Comparison of ENCODE assay signal across 8 mouse cellular contexts in the genomic region with DNA sequence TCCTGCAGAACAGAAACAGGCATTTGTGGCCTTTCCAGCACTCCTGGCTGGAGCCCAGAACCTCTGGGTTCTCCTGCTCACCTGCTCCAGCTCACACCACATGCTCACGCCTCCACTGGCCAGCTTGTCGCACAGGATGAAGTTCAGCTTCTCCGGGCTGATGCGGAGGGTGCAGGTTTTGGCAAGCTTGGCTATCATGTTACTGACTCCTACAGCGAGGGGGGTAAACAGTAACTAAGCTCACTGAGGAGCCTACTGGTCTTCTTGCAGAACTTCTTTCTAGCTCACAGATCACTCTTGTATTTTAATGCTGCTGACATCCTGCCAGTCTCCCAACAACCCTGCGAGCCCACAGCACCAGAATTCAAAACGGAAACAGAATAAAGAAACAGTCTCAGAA. TPM values are rescaled to one million over a fixed set of nuclear protein-coding genes. Genes with fewer than 3 reads are reported as not detected.
A peak's percentile ranks its signal among the peaks of the same experiment; 100 is the strongest.
DNase-seq lines count a peak whose midpoint lies in the region; ATAC-seq and TF ChIP-seq lines count a peak whose summit lies in the region.

No protein-coding gene starts in this region.

- H3K27me3 ChIP-seq in hindbrain, postnatal 0 days (ENCODE audit: insufficient read depth, low read length) = no peaks in the 10 kb centered on the region
- H3K27me3 ChIP-seq in myocyte (ENCODE audit: control insufficient read depth, insufficient read depth, insufficient read length) = no peaks in the 10 kb centered on the region

- WGBS in hindbrain, postnatal 0 days = under 1% methylated on average over 7 of the region's 7 CpGs

- ATAC-seq in hindbrain, postnatal 0 days = peak; percentile 75

- peak overlapping the region; percentile 69 for H3K9ac ChIP-seq in hindbrain, postnatal 0 days (replicated peaks; ENCODE audit: low read length)

- peaks cover 4% of the 10 kb centered on the region; the same call in 1 of the 2 replicates for H3K36me3 ChIP-seq in hindbrain, postnatal 0 days (ENCODE audit: insufficient read depth, low read length)
- peaks cover 7% of the 10 kb centered on the region for H3K36me3 ChIP-seq in myocyte (ENCODE audit: control insufficient read depth, insufficient read depth)

- peak overlapping the region; percentile 57 for H3K4me3 ChIP-seq in hindbrain, postnatal 0 days (ENCODE audit: low read length)
- peak overlapping the region; percentile 85 for H3K4me3 ChIP-seq in myocyte

- no peak for TF ChIP-seq POLR2A in myocyte (IDR thresholded peaks at IDR 0.05; ENCODE audit: insufficient read length, low read depth)

- no peaks in the 10 kb centered on the region for H3K79me2 ChIP-seq in myocyte (ENCODE audit: control insufficient read depth, insufficient read depth)

- H3K4me1 ChIP-seq in hindbrain, postnatal 0 days (ENCODE audit: insufficient read depth, low read length) = 0 out of 2 replicates have a peak, but pooled peaks cover 4% of the 10 kb centered on the region

- peak overlapping the region; percentile 75 for H3K27ac ChIP-seq in hindbrain, postnatal 0 days

- H3K9me3 ChIP-seq in hindbrain, postnatal 0 days (ENCODE audit: low read length) = no peaks in the 10 kb centered on the region

- H3K4me2 ChIP-seq in hindbrain, postnatal 0 days (ENCODE audit: low read depth, low read length) = peak overlapping the region; percentile 73
- H3K4me2 ChIP-seq in myocyte (ENCODE audit: low read depth) = peak overlapping the region; percentile 98

- peak; percentile 30 for DNase-seq in ovary, postnatal 36 days (ENCODE audit: low spot score)
- DNase-seq in ovary, adult 18-20 months (ENCODE audit: low spot score) = no peak
- DNase-seq in adrenal gland, postnatal 36 days = peak; percentile 32 to 34
- DNase-seq in fat pad, adult 2 months (ENCODE audit: extremely low read depth, low read depth, low spot score) = peak; percentile 19
- peak; percentile 57 for DNase-seq in hindbrain, postnatal 0 days (ENCODE audit: low spot score)
- DNase-seq in liver = peak; percentile 63
- no peak for DNase-seq in layer of hippocampus, adult 11-12 months (ENCODE audit: low spot score)

- H3ac ChIP-seq in myocyte (ENCODE audit: control insufficient read depth, insufficient read length) = peak overlapping the region; percentile 58

- TF ChIP-seq CTCF in hindbrain, postnatal 0 days (IDR thresholded peaks at IDR 0.05; ENCODE audit: low read depth) = 0 out of 2 replicates have a peak, but pooled peaks have one; percentile 14

TF ChIP-seq in myocyte, 11 proteins besides CTCF, POLR2A, EP300 and RAD21:
- TF ChIP-seq POLR2AphosphoS2 (IDR thresholded peaks at IDR 0.05; ENCODE audit: insufficient read length, low read depth) = no peak

RNA-seq across cellular contexts. Expression of a gene that starts 0.6 kb away (rescaled TPM):
- 10 to 100 TPM in 1 of 2 experiments, 1 to 10 TPM in 1; 8.9 to 10.1 TPM for total RNA-seq in adrenal gland, postnatal 36 days (2021)
- total RNA-seq in hindbrain, postnatal 0 days (2014; rRNA removed) = 17.3 and 20.0 TPM in 2 replicates
- polyA plus RNA-seq in hindbrain, postnatal 0 days (2015; fragmentation: Nextera tagmentation; extraction: Ambion mirVana) = 9.5 and 10.1 TPM in 2 replicates
- 4.1 TPM for polyA plus RNA-seq in myocyte (2012; fragmentation: generic; extraction: Trizol)

RNA-seq across cellular contexts. Expression of a gene that starts 37.4 kb away (rescaled TPM):
- not detected for total RNA-seq in adrenal gland, postnatal 36 days (2021)
- total RNA-seq in hindbrain, postnatal 0 days (2014; rRNA removed) = 0.37 and 0.40 TPM in 2 replicates
- polyA plus RNA-seq in hindbrain, postnatal 0 days (2015; fragmentation: Nextera tagmentation; extraction: Ambion mirVana) = 0.19 and 0.33 TPM in 2 replicates
- not detected for polyA plus RNA-seq in myocyte (2012; fragmentation: generic; extraction: Trizol)

RNA-seq across cellular contexts. Expression of a gene that starts 38.0 kb away (rescaled TPM):
- total RNA-seq in adrenal gland, postnatal 36 days (2021) = under 1 TPM in 1 of 2 experiments, not detected in 1; 0.30 TPM
- 2.2 and 5.3 TPM in 2 replicates for total RNA-seq in hindbrain, postnatal 0 days (2014; rRNA removed)
- polyA plus RNA-seq in hindbrain, postnatal 0 days (2015; fragmentation: Nextera tagmentation; extraction: Ambion mirVana) = 2.2 and 3.7 TPM in 2 replicates
- polyA plus RNA-seq in myocyte (2012; fragmentation: generic; extraction: Trizol) = 0.02 TPM

RNA-seq across cellular contexts. Expression of a gene that starts 38.4 kb away (rescaled TPM):
- total RNA-seq in adrenal gland, postnatal 36 days (2021) = not detected
- not detected in 2 replicates for total RNA-seq in hindbrain, postnatal 0 days (2014; rRNA removed)
- 0.15 and 0.29 TPM in 2 replicates for polyA plus RNA-seq in hindbrain, postnatal 0 days (2015; fragmentation: Nextera tagmentation; extraction: Ambion mirVana)
- polyA plus RNA-seq in myocyte (2012; fragmentation: generic; extraction: Trizol) = not detected

Comparison
In these comparisons a context has a peak if more than half of its experiments do, and no peak if none do; other contexts are left out.
1. DNase-seq: peak in ovary, postnatal 36 days (single experiment), adrenal gland, postnatal 36 days (2 of 2), fat pad, adult 2 months (single experiment), hindbrain, postnatal 0 days (single experiment) and liver (single experiment); none in ovary, adult 18-20 months (single experiment) and layer of hippocampus, adult 11-12 months (single experiment).